Mouse (Mus musculus) midbrain, postnatal 0 days (tissue): Measurements from ENCODE around the gene Opa3. TPM values are rescaled to one million over a fixed set of nuclear protein-coding genes. Genes with fewer than 3 reads are reported as not detected.

ENCODE experiments used
- ATAC-seq: fragments of 200-750 bp; cut with Nextera tagmentation; 2 replicates; pipeline ENCODE4 v1.8.0; 2017; ENCODE audit warnings: moderate number of reproducible peaks, mild to moderate bottlenecking, moderate TSS enrichment, moderate library complexity; ENCODE audit not compliant: low FRiP score
- DNase-seq: peaks from one replicate; pipeline ENCODE4 v3.0.0-alpha.2; 2015; ENCODE audit warnings: low spot score
- H3K27ac ChIP-seq: fragments of 300-500 bp; sonication (generic); 2 replicates; pipeline ENCODE4 v1.5.1; 2014; ENCODE audit warnings: low read depth, mild to moderate bottlenecking, low read length, mixed read lengths
- H3K27me3 ChIP-seq: fragments of 300-500 bp; sonication (generic); 2 replicates; pipeline ENCODE4 v1.6.1; 2014; ENCODE audit warnings: low read length, control low read depth, mixed read lengths; ENCODE audit not compliant: insufficient read depth
- H3K36me3 ChIP-seq: fragments of 300-500 bp; sonication (generic); 2 replicates; pipeline ENCODE4 v1.6.1; 2014; ENCODE audit warnings: low read length, control low read depth, mixed read lengths; ENCODE audit not compliant: insufficient read depth
- H3K4me1 ChIP-seq: fragments of 300-500 bp; sonication (generic); 2 replicates; pipeline ENCODE4 v1.6.1; 2014; ENCODE audit warnings: mild to moderate bottlenecking, control low read depth, antibody characterized with exemption, low read length, mixed read lengths; ENCODE audit not compliant: insufficient read depth
- H3K4me2 ChIP-seq: fragments of 300-500 bp; sonication (generic); 2 replicates; pipeline ENCODE4 v1.6.1; 2014; ENCODE audit warnings: low read depth, mild to moderate bottlenecking, low read length, mixed read lengths; ENCODE audit not compliant: poor library complexity, severe bottlenecking
- H3K4me3 ChIP-seq: fragments of 300-500 bp; sonication (generic); 2 replicates; pipeline ENCODE4 v1.5.1; 2014; ENCODE audit warnings: low read depth, mild to moderate bottlenecking, low read length, moderate library complexity
- H3K9ac ChIP-seq: fragments of 300-500 bp; sonication (generic); replicated peaks from 2 replicates; pipeline ENCODE4 v1.6.1; 2014; ENCODE audit warnings: mild to moderate bottlenecking, low read length, moderate library complexity, mixed read lengths; ENCODE audit not compliant: poor library complexity, severe bottlenecking
- H3K9me3 ChIP-seq: fragments of 300-500 bp; sonication (generic); 2 replicates; pipeline ENCODE4 v1.6.1; 2016; ENCODE audit warnings: low read length, control low read depth
- CTCF ChIP-seq: IDR thresholded peaks from 2 replicates; pipeline ENCODE4 v1.5.1; 2016; ENCODE audit warnings: antibody characterized with exemption, mild to moderate bottlenecking
- WGBS: fragments of 180-500 bp; shearing (Covaris S2); extraction: QIAGEN DNeasy Blood & Tissue Kit; methylation state at CpG from one replicate; pipeline ENCODE4 v1.1.7; 2014; 5-methylcytosine and 5-hydroxymethylcytosine counted together
- polyA plus RNA-seq: library from polyadenylated mRNA; unstranded; fragments of >200 nt; fragmentation: Nextera tagmentation; extraction: Ambion mirVana; gene quantifications from 2 replicates; pipeline ENCODE4 v1.2.1, GENCODE M21; 2015
- total RNA-seq: library from RNA; depleted of rRNA; stranded (reverse); fragments of >200 nt; gene quantifications from 2 replicates; pipeline ENCODE4 v1.2.3, GENCODE M21; 2014

Gene Opa3
- total and polyA plus RNA-seq, 2 experiments from 2014 or later, result 33.9 to 34.8 TPM

GRCm38 (mm10) chr7:19235092-19235671, 7.0 kb downstream of the Opa3 start:
- Histone ChIP-seq H3K4me2 (no peak overlapping the region), H3K27ac (no peak overlapping the region), H3K4me1 (no peaks in the 10 kb centered on the region), H3K36me3 (no peaks in the 10 kb centered on the region; the same call in 1 of the 2 replicates), H3K27me3 (no peaks in the 10 kb centered on the region), H3K9me3 (no peaks in the 10 kb centered on the region), H3K9ac (no peak overlapping the region), H3K4me3 (no peak overlapping the region)
- no peak for TF ChIP-seq CTCF
- WGBS, result 94% methylated on average over 2 of the region's 2 CpGs
- ATAC-seq (no peak), DNase-seq (no peak)

DNA sequence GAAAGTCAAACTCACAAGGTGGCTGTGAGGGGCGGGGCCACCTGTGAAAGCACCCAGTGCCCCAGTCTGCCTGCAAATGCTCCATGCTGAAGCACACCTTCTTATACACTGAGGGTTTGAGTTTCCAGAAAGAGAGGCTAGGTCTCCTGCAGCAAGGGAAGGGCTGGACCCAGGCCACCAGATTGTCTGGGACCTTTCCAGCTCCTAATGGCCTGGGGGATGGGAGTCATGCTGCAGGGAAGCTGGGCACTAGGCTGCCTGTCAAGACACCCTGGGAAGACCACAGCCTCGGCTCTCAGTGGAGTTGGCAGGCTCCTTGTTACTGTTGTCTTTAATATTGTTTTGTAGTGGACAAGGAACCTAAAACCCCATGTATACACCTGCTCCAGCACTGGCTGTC, 8.3 kb downstream of the Opa3 start:
- DNase-seq (peak; percentile 27), ATAC-seq (no peak)
- H3K9ac ChIP-seq, result no peak overlapping the region; the same call in 1 of the 2 replicates
- H3K9me3 ChIP-seq, result no peaks in the 10 kb centered on the region
- TF ChIP-seq CTCF, result no peak
- no peaks in the 10 kb centered on the region; the same call in 1 of the 2 replicates for H3K36me3 ChIP-seq
- H3K27ac ChIP-seq, result no peak overlapping the region
- no peak overlapping the region for H3K4me2 ChIP-seq
- no peaks in the 10 kb centered on the region for H3K27me3 ChIP-seq
- H3K4me1 ChIP-seq, result no peaks in the 10 kb centered on the region
- H3K4me3 ChIP-seq, result no peak overlapping the region
- WGBS, result 73% methylated on average over 2 of the region's 2 CpGs

GRCm38 (mm10) chr7:19238344-19238743, 10.2 kb downstream of the Opa3 start:
- WGBS, result 98% methylated on average over 4 of the region's 4 CpGs

GRCm38 (mm10) chr7:19239423-19239822, 11.3 kb downstream of the Opa3 start:
- no peaks in the 10 kb centered on the region for H3K27me3 ChIP-seq
- H3K4me1 ChIP-seq, result no peaks in the 10 kb centered on the region
- ATAC-seq (peak; percentile 86), DNase-seq (peak; percentile 92)
- no peaks in the 10 kb centered on the region; the same call in 1 of the 2 replicates for H3K36me3 ChIP-seq
- no peaks in the 10 kb centered on the region for H3K9me3 ChIP-seq
- no peak overlapping the region for H3K27ac ChIP-seq
- H3K9ac ChIP-seq, result no peak overlapping the region
- H3K4me2 ChIP-seq, result no peak overlapping the region
- H3K4me3 ChIP-seq, result no peak overlapping the region
- peak; percentile 97 for TF ChIP-seq CTCF
- 0% methylated on average over 1 of the region's 1 CpGs for WGBS

More at GRCm38 (mm10) chr7:19238344-19238743, 10.2 kb downstream of the Opa3 start:
- H3K4me1 ChIP-seq, result no peaks in the 10 kb centered on the region
- no peak for TF ChIP-seq CTCF
- DNase-seq, result no peak
- no peak overlapping the region for H3K27ac ChIP-seq
- no peaks in the 10 kb centered on the region; the same call in 1 of the 2 replicates for H3K36me3 ChIP-seq
- H3K9me3 ChIP-seq, result no peaks in the 10 kb centered on the region
- no peaks in the 10 kb centered on the region for H3K27me3 ChIP-seq
- ATAC-seq, result no peak
- no peak overlapping the region for H3K4me3 ChIP-seq
- H3K9ac ChIP-seq, result no peak overlapping the region; the same call in 1 of the 2 replicates
- H3K4me2 ChIP-seq, result no peak overlapping the region

GRCm38 (mm10) chr7:19239986-19240385, 11.9 kb downstream of the Opa3 start:
- H3K4me1 ChIP-seq, result no peaks in the 10 kb centered on the region
- ATAC-seq, result no peak
- DNase-seq, result no peak
- H3K27ac ChIP-seq, result no peak overlapping the region
- peaks cover 1% of the 10 kb centered on the region for H3K36me3 ChIP-seq
- H3K27me3 ChIP-seq, result no peaks in the 10 kb centered on the region
- no peaks in the 10 kb centered on the region for H3K9me3 ChIP-seq
- no peak overlapping the region for H3K4me2 ChIP-seq
- TF ChIP-seq CTCF, result no peak
- H3K4me3 ChIP-seq, result no peak overlapping the region
- 59% methylated on average over 4 of the region's 4 CpGs for WGBS
- no peak overlapping the region for H3K9ac ChIP-seq

- 95% methylated on average over 8 of the region's 8 CpGs for WGBS
- H3K4me3 ChIP-seq, result no peak overlapping the region
- DNase-seq, result no peak
- no peaks in the 10 kb centered on the region for H3K27me3 ChIP-seq
- no peak for TF ChIP-seq CTCF
- H3K4me1 ChIP-seq, result no peaks in the 10 kb centered on the region
- peaks cover 6% of the 10 kb centered on the region for H3K36me3 ChIP-seq
- no peak overlapping the region for H3K27ac ChIP-seq
- H3K9me3 ChIP-seq, result no peaks in the 10 kb centered on the region
- no peak overlapping the region for H3K4me2 ChIP-seq
- H3K9ac ChIP-seq, result no peak overlapping the region
- no peak for ATAC-seq
These were observed 12.8 kb downstream of the Opa3 start for GRCm38 (mm10) chr7:19240905-19241463.
